Mouse (Mus musculus): ENCODE data around the gene Wdr86.
A peak's percentile ranks its signal among the peaks of the same experiment; 100 is the strongest.

The Wdr86 gene

DNA sequence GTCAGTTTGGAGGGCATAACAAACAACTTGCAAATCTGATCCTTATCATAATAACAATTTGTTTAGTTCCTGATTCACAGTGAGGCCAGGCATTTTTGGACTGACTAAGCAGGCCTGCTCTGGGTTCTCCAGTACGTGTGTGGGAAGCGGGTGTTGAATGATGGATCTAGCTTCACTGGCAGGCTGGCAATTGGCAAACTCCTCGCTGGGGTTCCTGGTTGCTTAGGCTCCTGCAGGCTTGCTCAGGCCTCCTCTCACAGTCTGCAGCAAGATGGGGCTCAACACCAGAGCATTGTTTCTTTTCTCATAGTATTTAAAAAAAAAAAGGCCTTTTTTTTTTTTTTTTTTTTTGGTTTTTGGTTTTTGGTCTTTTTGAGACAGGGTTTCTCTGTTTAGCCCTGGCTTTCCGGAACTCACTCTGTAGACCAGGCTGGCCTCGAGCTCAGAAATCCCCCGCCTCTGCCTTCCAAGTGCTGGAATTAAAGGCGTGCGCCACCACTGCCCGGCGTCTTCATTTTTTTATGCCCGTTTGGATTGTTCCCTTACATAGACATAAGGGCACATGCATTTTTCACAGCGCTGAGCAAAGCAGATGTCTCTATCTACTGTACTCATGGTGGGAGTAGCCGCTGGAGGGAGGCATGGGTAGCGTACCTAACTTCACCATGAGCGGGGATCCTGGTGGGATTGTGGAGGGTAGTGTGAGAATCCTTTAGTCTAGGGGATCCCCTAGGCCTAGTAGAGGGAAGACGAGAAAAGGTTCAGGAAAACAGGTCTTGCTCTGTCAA is 45.8 kb downstream of the Wdr86 start:
- peak; percentile 73 for DNase-seq (ENCODE audit: low spot score)

DNA sequence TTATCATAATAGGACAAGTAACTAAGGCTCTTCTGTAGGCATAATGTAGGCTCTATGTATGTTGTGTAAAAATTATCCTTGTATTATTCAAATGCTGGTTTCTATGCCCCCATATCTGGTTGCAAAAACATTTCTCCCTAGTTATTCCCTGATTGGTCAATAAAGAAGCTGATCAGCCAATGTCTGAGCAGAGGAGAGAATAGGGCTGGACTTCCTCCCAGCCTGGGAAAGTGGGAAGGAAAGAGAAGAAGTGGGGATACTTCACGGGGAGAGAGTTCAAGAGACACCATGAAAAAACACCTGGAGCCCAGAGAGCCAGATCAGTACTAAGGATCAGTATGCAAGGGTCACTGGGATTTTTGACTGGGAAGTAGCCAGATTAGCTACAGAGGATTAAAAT is 49.1 kb downstream of the Wdr86 start:
- no peak for DNase-seq (ENCODE audit: low spot score)

DNA sequence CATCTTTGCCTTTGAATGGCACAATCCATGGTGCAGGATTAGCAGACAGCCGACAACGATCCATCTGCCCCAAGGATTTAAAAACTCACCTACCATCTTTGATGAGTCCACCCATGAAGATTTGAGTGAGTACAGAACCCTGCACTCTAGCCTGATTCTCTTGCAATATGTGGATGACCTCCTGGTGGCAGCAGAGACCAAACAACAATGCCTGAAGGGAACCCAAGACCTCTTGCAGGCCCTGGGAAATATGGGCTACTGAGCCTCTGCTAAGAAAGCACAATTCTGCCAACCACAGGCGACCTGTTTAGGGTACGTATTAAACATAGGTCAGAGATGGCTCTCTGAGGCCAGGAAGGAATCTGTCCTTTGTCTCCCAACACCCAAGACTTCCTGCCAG is 56.3 kb downstream of the Wdr86 start:
- DNase-seq (ENCODE audit: low spot score): peak; percentile 35

All from testis, postnatal 14 days (tissue).